Mouse (Mus musculus): ENCODE measurements at regions not wholly inside any gene's neighbourhood (a gene's known extent, or its start where the extent isn't known, plus 50 kb on each side); places are given as distances from the start of the nearest gene placed in this dataset.

DNA sequence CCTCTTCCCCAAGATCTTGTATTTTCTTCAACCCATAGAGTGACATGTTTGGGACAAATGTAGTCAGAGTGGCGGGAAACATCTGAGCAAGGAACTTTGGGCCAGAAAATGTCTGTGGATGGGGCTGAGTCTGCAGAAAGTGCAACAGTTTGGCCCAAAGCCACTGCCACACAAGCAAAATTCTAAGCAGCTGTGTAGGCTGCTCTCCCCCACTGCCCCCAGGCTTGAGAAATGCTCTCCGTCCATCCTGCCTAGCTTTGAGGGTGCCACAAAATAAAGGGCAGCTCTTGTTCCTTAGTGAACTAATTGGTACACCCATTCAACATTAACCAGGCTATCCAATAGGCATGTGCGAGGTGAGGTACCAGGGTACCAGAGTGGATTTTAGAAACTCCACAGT, 205.2 kb upstream of the Kbtbd8 start:
- no peak for DNase-seq (ENCODE audit: low read depth, low spot score)

DNA sequence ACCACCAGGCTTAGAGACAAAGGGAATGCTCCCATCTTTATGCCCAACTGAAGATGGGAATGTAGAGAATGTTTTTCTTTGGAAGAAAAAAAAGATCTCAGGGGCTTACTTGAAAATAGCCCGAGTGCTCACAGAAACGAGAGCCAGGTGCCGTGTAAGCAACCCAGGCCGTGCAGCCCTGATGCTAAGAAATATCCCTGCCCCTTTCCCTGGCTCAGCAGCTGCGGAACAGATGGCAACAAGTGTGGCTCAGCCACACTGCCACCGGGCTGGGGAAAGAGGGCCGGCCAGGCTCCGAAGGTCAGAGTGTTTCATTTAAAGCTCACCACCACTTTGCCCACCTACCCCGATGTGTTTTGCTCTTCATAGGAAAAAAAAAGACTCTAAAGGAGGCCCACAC, 205.7 kb upstream of the Kbtbd8 start:
- DNase-seq (ENCODE audit: low read depth, low spot score), result no peak

DNA sequence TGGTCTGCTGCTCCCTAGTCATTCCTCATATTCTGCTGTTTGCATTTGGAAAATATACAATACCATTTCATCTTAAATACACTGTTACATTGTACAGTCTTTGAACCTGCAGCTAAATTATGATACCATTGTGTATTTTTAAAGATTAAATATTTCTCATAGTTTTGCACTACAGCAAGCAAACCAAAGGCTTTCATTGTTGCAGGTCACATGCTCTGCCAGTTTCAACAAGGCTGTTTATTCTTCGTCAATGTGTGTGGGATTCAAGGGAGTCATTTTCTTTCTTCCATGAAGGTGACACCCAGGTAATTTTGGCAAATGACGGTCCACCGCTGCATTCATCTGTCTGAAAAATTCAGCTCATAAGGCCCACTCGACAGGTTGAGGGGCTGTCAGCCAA, 200.9 kb upstream of the Lrig1 start:
- DNase-seq (ENCODE audit: low read depth, low spot score), result no peak

DNA sequence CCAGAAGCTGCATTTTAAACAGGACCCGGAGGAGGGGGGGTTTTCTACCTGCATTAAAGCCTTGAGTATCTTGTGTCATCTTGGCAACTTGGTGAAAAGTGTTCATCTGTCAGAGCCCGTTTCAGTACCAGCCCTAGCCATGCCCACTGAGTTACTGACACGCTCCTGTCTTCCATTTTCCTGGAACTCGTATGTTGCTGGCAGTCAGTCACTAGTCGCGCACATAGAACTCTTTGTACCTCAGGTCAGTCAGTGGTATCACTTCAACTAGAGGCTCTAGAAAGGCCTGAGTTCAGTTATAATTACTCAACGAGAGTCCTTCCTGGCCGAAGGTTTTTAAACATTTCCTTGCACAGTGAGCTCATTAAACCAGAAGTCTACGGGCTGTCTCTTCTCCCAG, 198.9 kb upstream of the Lrig1 start:
- DNase-seq (ENCODE audit: low read depth, low spot score), result no peak

DNA sequence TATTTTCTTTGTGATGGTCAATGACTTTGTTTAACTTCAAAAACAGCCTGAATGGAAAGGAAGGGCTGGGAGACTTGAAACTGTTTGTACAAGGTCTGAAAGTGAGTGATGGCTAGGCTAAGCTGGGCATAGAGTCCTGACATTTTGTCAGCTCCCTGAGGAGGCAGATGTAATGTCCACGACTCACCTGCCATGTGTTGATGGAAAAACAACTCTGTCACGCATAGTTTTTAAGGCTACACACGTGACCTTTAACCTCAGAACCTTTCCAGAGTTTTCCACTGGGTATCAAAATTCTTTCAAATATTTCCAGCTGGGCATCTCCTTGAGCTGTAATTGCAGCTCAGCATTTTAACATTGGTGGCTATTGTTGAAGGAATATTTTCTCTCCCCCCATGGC, 190.2 kb upstream of the Lrig1 start:
- no peak for DNase-seq (ENCODE audit: low read depth, low spot score)

DNA sequence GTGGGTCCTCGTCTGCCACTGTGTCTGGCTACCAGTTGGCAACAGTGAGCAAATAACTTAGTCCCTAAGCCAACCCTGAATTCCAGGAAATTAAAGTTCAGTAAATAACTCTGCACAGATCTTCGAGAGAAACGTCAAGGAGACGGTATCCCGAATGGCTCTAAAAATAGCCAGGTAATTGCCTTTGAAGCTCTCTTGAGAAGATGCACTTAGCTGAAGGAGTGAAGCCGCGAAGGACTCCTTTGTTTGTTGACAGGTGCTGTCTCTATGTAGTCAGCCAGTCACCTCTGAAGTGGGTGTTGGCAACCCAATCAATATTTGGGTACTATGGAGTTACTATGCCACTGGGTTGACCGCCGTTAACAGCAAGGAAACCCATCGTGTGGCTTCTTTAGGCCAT, 189.3 kb upstream of the Lrig1 start:
- DNase-seq (ENCODE audit: low read depth, low spot score), result no peak

DNA sequence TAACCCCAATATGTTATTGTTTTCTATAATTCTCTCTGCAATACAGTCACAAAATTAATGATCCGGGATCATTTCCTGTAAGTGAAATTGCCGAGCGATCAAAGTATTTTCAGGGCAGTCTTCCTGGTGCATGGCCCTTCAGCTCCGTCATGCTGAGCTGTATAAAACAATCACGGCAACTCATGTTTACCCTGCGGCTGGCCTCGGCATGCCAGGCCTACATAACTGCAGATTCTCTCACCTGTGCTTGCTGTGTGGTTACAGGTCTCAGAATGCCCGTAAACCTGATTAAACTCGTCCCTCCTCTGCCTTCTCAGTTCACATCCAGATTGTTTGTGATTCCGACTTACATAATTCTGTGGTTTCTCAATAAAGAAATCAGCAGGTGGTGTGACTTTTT, 181.2 kb upstream of the Lrig1 start:
- DNase-seq (ENCODE audit: low read depth, low spot score), result no peak

DNA sequence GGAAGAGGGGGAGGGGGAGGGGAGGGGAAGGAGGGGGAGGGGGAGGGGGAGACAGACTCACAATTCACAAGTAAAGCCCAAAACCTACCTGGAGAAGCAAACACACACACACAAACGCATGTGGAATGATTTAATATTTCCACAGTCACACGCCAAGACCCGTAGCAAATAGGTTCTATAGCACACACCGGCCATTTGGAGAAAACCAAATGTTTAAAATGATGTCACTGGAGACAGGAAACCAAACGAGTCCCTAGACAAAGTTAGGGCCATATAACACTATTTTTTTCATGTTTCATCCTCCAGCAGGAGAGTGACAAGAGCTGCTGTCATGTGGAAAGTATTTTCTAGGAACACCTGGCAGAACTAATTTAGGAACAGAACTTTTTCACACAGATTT, 175.9 kb upstream of the Lrig1 start:
- DNase-seq (ENCODE audit: low read depth, low spot score), result no peak

DNA sequence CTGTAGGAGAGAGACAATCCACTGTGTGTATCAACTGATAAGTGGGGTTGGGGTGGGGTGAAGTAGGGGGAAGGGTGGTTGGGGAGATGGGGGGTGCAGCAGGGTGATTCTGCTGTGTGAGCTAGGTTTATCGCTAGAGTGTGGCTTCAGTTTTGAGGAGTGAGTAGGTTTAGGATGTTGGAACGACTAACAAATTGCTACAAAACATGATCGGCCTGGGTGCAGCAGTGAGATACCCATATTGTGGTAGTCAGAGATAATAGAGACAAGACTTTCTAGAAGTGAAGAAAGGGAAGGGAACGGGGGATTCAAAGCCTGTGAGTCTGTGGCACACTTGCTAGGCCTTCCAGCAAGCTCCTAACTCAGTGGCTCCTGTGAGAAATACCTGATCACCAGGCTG, 175.1 kb upstream of the Lrig1 start:
- DNase-seq (ENCODE audit: low read depth, low spot score), result no peak

DNA sequence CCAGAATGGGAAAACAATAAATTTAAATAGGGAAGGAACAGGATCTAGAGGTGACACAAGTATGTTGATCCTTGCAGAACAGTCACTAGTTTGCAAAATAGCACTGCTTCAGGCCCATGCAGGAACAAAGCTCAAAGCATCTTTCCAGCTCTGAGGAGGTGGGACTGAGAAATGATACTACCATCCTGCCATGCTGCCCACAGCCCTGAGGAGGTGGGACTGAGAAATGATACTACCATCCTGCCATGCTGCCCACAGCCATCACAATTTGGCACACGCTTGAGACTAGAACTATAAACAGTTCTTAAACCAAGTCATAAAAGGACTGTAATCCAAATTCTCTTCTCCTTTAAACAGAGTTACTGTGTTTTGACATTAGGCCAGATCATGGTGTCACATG, 174.5 kb upstream of the Lrig1 start:
- no peak for DNase-seq (ENCODE audit: low read depth, low spot score)

DNA sequence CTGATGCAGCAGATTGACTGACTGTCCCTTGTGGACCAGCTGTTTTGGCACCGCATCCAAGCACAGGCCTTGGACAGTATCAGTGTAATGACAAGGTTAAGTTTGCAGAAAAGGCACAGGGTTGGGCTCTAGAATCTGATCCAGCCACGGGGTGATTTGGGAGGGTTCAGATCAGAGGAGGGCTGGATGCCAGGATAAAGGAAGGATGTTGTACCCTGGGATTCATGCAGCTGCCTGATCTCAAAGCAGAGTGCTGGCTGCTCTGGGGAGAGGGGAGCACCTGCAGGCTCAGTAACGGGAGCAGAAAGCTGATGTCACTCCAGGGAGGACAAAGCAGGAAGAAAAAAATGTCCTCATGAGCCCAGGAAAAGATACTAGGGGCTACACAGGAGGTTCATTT, 168.0 kb upstream of the Lrig1 start:
- DNase-seq (ENCODE audit: low read depth, low spot score), result no peak

DNA sequence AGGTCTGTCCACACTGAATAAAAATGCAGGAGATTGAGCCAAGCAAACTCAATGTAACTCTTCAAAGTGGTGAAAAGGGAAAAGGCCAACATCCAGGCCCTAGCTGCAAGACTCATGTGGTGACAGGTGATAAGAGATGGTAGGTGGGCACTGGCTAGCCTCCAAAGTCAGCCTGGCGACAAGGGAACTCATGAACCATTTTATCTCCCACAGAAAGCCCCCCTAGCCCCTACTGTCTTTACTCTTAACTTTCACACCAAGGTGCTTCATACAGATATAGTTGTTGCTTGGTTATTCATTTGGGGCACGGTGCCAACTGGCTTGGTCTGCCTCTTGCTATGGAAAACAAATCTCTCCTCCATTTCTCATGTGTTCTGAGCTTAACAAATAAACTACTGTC, 165.5 kb upstream of the Lrig1 start:
- no peak for DNase-seq (ENCODE audit: low read depth, low spot score)

DNA sequence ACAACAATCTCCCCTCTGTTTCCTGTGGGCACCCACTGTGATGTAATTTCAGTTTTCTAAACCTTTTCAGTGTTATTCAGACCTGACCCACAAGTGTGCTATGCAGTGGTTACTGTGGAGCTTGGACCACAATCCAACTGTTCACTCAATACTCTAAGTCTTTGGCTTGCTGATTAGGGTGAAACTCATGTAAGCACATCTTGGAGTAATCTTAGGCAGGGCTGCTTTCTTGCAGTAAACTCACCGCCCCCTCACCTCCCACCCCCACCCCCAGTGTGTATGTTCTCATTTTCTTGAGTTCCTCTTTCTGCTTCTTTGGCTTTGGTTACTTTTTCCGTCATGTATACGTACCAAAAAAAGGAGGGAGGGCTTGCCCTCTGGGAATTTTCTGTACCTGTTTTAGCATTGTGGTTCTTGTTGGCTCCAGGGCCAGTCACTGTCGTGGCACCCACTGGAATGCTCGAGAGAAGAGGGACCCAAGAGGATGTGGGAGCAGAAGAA, 158.2 kb upstream of the Lrig1 start:
- DNase-seq (ENCODE audit: low read depth, low spot score), result no peak

DNA sequence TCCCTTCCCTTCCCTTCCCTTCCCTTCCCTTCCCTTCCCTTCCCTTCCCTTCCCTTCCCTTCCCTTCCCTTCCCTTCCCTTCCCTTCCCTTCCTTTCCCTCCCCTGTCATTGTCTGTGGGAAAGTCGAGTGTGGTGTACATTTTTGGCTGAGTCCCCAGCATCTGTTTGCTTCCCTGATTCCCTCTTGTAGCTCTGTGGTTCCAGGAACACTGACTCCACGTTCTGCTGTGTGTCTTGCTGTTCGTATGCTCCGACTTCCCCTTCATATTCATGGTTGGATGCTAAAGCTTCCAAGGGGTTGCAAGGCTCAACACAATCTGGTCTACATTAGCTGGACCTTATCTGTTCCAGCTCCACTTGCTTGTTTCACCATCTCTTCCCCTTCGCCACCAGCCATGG, 150.2 kb upstream of the Lrig1 start:
- DNase-seq (ENCODE audit: low read depth, low spot score), result no peak

DNA sequence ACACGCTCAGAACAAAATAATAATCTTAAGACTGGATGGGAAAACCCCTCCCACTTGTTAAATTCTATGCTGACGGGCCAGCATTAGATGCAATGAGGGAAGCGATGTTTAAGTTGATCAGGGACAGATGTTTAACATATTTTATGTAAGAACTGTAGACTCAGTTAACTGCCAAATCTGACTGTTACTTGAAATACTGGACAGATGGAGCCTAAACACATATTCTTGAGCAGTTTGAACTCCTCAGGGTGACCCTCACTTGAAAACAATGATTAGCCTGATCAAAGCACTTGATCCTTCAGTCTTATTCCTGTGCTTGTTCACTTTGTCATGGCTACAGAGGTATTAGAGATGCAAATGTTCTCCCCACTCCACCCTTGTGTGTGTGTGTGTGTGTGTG, 149.6 kb upstream of the Lrig1 start:
- no peak for DNase-seq (ENCODE audit: low read depth, low spot score)

DNA sequence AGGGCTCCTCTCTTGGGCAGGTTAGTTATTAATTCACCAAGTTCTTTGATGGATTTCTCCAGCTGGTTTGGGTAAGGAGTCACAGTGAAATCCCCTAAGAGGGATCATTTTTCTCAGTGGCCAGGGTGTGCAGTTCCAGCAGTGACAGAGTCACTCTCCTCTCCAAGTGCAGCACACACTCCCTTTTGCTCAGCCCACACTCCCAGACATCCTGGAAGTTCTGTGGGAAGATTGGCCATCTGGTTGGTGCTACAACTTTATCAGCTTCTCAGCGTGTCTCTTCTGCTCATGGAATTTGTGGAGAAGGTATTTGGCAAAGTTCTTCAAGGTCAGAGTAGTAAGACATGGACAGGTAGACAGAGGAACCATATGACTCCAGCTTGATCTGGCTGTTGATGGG, 148.5 kb upstream of the Lrig1 start:
- DNase-seq (ENCODE audit: low read depth, low spot score), result no peak

DNA sequence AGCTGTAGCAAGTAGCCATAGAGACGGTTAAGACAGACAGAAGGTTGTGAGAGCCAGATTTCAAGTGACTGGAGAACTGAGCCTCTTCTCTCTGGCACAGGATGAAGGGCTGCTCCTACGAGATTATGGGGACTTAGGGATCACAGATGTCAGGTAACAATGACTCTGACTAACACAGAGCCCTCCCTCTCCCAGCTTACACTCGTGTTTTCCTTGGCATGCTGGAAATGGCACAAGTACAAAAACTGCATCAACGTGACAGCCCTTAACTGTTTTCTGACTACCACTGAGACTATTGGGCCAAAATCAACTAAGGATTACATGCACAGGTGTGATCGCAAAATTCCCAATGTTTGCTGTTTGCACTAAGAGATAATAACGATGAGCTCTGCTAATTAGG, 145.9 kb upstream of the Lrig1 start:
- DNase-seq (ENCODE audit: low read depth, low spot score), result no peak

DNA sequence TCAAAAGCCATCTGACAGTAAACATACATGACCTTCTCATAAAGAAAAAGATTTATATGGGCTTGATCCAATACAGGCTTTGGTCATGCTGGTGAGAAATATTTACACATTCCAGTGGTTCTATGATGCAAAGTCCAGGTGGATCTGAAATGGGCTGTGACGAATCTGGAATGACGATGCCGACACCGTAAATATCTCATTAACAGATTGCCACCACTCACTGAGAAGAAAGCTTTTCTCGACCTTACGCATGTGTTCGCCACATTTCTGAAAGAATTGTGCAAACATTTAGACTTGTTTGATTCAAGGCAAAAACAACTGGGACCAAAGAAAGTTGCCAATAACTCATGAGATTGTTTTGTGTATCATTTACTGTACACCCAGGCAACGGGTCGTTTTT, 142.9 kb upstream of the Lrig1 start:
- no peak for DNase-seq (ENCODE audit: low read depth, low spot score)

DNA sequence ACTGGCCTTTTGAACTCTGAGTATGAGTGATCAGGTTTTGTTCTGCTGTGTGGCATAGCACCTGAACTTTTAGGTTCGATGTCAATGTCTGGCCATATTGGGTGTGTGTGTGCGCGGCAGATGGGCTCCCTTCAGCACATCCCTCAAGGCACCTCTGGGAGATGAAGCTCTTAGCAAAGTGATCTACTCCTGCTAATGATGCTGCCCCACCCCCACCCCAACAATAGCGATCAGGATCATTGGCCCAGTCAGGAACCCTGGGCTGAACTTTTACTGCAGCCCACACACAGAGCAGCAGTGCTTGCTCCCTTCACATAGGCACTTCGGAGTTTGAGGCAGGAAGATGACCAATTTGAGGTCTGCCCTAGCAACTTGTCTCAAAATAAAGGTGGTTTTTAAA, 141.9 kb upstream of the Lrig1 start:
- no peak for DNase-seq (ENCODE audit: low read depth, low spot score)

DNA sequence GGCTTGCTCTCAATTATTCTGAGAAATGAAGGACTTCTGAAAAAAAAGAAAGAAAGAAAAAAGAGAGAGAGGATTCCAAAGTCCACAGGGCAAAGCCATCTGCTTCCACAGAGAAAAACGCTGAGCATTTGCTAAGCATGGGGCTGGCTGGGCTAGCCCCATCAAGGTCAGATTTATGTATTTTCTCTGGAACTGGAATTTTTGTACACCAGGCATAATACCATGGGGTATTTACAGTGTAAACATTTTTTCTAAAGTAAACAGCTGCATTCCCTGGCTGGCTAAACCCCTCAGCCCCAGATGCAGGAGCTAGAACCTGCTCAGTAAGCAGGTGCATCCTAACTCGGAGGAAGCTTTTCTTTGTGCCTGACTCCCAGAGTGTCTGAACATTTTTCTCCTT, 135.8 kb upstream of the Lrig1 start:
- no peak for DNase-seq (ENCODE audit: low read depth, low spot score)

DNA sequence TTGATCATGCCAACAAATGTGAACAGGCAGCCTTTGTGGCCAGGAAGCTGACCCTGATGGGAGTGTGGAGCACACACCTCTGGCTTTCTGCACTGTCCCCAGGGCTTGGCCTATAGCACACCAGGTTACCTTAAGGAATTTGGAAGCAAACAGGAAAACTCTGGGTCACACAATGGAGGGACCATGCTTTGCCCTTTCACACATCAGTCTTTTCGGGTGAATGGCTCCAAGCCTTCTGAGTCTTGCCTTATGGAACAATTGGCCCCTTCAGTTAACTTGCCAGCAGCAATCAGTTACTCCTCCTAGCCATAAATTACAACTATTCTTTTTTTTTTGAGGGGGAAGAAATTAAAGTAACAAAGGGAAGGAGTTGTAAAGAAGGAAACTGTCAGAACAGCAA, 134.6 kb upstream of the Lrig1 start:
- no peak for DNase-seq (ENCODE audit: low read depth, low spot score)

DNA sequence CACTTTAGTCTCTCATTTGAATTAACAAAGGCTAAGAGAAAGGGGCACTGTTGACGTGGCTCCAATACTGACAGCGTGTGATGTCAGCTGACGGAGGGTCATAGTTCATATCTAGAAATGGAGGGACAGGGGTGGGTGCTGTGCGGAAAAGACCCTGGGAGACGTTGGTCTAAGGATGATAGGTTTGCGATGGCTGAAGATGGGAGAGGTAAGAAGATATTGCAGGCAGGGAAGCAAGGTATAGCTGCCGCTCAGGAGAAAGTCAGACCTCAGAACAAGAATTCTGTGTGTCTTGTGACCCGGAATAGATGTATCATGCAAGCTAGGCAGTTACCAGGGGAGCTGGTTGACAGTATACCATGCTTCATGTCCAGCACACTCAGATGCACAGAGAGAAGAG, 130.8 kb upstream of the Lrig1 start:
- no peak for DNase-seq (ENCODE audit: low read depth, low spot score)

DNA sequence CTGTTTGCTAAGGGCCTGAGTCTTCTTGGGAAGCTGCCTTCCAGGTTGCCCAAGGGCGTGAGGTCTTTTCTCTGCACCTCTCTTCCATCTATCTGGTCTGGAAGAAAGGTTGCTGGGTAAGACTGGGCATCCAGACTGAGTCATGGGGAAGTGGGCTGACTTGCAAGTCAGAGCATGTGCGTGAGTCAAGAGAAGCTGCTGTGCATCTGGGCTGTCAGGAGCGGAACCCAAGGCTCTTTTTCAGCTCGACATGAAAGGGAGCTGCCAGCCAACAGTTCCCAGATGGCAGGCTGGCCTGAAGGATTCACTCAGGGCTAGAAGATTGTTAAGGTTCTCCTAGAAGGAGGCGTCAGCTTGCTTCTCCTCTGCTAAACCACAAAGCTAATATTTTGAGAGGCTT, 129.3 kb upstream of the Lrig1 start:
- DNase-seq (ENCODE audit: low read depth, low spot score), result no peak

DNA sequence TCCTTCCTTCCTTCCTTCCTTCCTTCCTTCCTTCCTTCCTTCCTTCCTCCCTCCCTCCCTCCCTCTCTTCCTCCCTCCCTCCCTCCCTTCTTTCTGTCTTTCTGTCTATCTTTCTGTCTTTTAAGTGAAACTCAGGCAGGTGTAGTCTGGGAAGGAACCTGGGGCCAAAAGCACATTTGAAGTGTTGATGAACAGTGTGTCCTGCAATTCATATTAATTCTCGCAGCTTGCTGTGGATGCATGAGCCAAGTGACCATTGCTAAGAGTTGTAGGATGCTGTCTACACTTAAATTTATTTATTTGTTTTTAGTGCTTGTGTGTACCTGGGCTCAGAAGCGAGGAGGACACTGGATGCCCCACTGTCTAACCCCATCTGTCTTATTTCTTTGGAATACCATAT, 126.7 kb upstream of the Lrig1 start:
- DNase-seq (ENCODE audit: low read depth, low spot score), result peak; percentile 3

DNA sequence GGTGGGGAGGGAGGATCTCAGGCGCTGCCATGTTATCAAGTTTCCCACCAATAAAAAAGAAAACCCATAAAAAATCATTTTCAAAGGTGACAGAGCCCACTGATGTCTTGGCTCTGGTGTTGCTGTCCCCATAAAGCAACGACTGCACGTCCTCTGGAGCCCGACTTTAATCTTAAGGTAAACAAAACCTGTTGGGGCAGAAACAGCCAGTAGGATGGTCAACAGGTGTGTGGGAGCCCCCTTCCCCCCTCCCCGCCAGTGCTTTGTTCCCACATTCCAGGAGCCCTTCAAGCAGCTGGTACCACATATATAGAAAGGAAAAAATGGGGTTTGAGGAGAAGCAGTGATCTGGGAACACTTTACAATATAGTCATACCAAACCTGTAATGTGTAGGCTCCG, 118.3 kb upstream of the Lrig1 start:
- no peak for DNase-seq (ENCODE audit: low read depth, low spot score)

Data from brain, embryonic 18.5 days (tissue).